Mouse (Mus musculus): ENCODE measurements around the gene Pcgf5. TPM values are rescaled to one million over a fixed set of nuclear protein-coding genes. Genes with fewer than 3 reads are reported as not detected.
"Not testable (repeated sequence)": the region's sequence is repeated elsewhere in the genome, so short reads cannot be mapped to it uniquely, and the experiment has no call there.

Pcgf5 gene
- polyA plus RNA-seq, 1 experiment, result 11.0 TPM

DNA sequence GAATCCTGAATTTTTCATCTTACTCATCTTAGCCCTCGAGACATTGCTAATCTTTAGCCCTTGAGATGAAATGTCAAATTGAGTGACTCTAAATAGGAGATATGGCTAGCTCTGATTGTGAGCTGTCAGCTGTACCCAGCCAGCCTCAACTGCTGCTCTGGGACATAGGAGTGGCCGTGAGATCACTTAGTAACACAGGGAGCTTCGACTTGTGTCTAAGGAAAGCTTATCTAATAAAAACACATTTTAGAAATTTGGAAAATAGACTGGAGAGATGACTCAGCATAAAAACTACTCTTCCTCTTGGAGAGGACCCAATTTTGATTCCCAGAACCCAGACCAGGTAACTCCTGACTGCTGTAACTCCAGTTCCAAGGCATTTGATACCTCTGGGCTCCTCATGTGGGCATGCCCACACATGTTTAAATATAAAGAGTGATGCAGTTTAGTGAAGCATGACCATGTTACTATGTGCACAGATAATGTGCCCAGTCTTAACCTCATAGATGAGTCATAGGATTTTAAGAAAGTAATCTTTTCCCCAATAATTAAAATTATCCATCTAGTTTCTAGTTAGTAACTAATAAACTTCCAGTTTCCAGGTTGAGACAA, 103.0 kb downstream of the Pcgf5 start:
- no peaks in the 10 kb centered on the region for H3K79me2 ChIP-seq (ENCODE audit: control insufficient read depth, insufficient read depth)
- peaks cover 23% of the 10 kb centered on the region for H3K36me3 ChIP-seq (ENCODE audit: control insufficient read depth, insufficient read depth)
- H3K79me3 ChIP-seq (ENCODE audit: low read depth), result no peaks in the 10 kb centered on the region
- no peaks in the 10 kb centered on the region for H3K27me3 ChIP-seq (ENCODE audit: control insufficient read depth, insufficient read depth, insufficient read length)
- TF ChIP-seq MAX (IDR thresholded peaks at IDR 0.05) (no peak), CTCF (IDR thresholded peaks at IDR 0.05; ENCODE audit: control insufficient read depth, insufficient read depth, insufficient read length) (no peak), MYOG (IDR thresholded peaks at IDR 0.05; ENCODE audit: control insufficient read depth, extremely low read depth, insufficient read length) (no peak), USF1 (IDR thresholded peaks at IDR 0.05; ENCODE audit: low read depth) (no peak), FOSL1 (IDR thresholded peaks at IDR 0.05; ENCODE audit: insufficient read depth, low read length, poor library complexity, severe bottlenecking) (no peak), MYOD1 (IDR thresholded peaks at IDR 0.05; ENCODE audit: control insufficient read depth, insufficient read length, low read depth) (no peak), CEBPB (IDR thresholded peaks at IDR 0.05; ENCODE audit: low read depth) (no peak)
- H3ac ChIP-seq (ENCODE audit: control insufficient read depth, insufficient read length, low read depth), result no peak overlapping the region
- no peak overlapping the region for H3K4me3 ChIP-seq (ENCODE audit: insufficient read depth, poor library complexity, severe bottlenecking)

DNA sequence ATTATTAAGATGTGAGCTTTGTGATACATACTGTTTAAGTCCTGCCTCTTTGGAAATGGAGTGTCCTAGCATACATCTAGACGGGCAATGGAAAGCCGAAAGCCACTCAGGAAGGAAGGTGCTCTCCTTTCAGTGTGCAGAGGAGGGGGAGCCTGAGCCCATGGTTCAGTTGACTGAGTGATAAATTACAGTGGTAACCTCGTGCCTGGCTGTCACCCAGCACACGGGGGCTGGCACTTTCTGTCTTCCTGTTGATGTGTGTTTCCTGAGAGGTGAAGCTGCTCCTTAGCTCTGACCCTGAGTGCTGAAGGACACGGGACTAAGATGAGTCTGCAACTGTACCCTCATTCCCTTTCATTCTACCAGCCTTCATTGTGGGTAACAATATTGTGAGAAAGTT, 103.6 kb downstream of the Pcgf5 start:
- no peaks in the 10 kb centered on the region for H3K79me2 ChIP-seq (ENCODE audit: control insufficient read depth, insufficient read depth)
- no peaks in the 10 kb centered on the region for H3K79me3 ChIP-seq (ENCODE audit: low read depth)
- no peak overlapping the region for H3ac ChIP-seq (ENCODE audit: control insufficient read depth, insufficient read length, low read depth)
- H3K36me3 ChIP-seq (ENCODE audit: control insufficient read depth, insufficient read depth), result peaks cover 26% of the 10 kb centered on the region
- no peak overlapping the region for H3K4me3 ChIP-seq (ENCODE audit: insufficient read depth, poor library complexity, severe bottlenecking)
- no peak for TF ChIP-seq CTCF (IDR thresholded peaks at IDR 0.05; ENCODE audit: control insufficient read depth, insufficient read depth, insufficient read length)
- no peak for TF ChIP-seq MYOG (IDR thresholded peaks at IDR 0.05; ENCODE audit: control insufficient read depth, extremely low read depth, insufficient read length)
- no peak for TF ChIP-seq FOSL1 (IDR thresholded peaks at IDR 0.05; ENCODE audit: insufficient read depth, low read length, poor library complexity, severe bottlenecking)
- TF ChIP-seq CEBPB (IDR thresholded peaks at IDR 0.05; ENCODE audit: low read depth), result no peak
- no peak for TF ChIP-seq USF1 (IDR thresholded peaks at IDR 0.05; ENCODE audit: low read depth)
- H3K27me3 ChIP-seq (ENCODE audit: control insufficient read depth, insufficient read depth, insufficient read length), result no peaks in the 10 kb centered on the region

DNA sequence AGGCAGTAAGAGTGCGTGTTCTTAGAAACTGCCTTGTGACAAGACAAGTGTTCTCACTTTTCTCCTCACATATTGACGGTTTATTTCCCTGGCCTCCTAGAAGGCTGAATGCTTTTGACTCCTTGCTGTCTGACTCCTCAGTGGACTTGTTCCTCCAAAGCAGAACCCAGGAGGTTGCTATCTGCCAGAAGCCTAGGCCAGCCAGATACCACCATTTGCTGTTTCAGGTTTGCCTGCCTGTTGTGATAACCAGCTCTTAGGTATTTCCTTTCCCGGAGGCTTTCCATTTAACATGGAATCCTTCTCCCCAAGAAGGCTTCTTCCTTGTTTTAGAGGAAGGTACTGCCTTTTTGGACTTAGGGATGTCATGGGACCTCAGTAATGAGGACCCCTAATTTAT, 104.1 kb downstream of the Pcgf5 start:
- not testable (repeated sequence) for H3K27me3 ChIP-seq (ENCODE audit: control insufficient read depth, insufficient read depth, insufficient read length); H3K4me3 ChIP-seq (ENCODE audit: insufficient read depth, poor library complexity, severe bottlenecking); H3K79me3 ChIP-seq (ENCODE audit: low read depth); H3K79me2 ChIP-seq (ENCODE audit: control insufficient read depth, insufficient read depth); H3ac ChIP-seq (ENCODE audit: control insufficient read depth, insufficient read length, low read depth)
- H3K36me3 ChIP-seq (ENCODE audit: control insufficient read depth, insufficient read depth), result peaks cover 30% of the 10 kb centered on the region

DNA sequence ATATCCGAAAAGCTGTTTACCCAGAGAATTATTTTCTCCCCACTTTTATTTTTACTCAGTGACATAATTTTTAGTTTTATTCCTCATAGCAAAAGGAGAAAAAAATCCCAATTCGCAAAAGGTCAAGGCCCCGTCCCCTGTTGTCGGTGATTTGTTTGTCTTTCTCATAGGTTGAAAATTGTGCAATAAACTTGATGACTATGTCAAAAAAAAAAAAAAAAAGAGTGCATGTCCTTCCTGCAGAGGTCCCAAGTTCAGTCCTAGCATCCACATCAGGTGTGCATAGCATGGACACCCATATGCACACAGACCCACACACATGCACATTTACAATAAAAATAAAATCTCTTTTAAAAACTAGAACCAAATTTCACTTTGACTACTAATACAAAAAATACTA, 105.3 kb downstream of the Pcgf5 start:
- Histone ChIP-seq H3K4me3 (ENCODE audit: insufficient read depth, poor library complexity, severe bottlenecking) (no peak overlapping the region), H3ac (ENCODE audit: control insufficient read depth, insufficient read length, low read depth) (no peak overlapping the region), H3K79me3 (ENCODE audit: low read depth) (no peaks in the 10 kb centered on the region), H3K79me2 (ENCODE audit: control insufficient read depth, insufficient read depth) (no peaks in the 10 kb centered on the region), H3K27me3 (ENCODE audit: control insufficient read depth, insufficient read depth, insufficient read length) (no peaks in the 10 kb centered on the region), H3K36me3 (ENCODE audit: control insufficient read depth, insufficient read depth) (peaks cover 30% of the 10 kb centered on the region)
- TF ChIP-seq MYOG (IDR thresholded peaks at IDR 0.05; ENCODE audit: control insufficient read depth, extremely low read depth, insufficient read length), result no peak
- TF ChIP-seq MYOD1 (IDR thresholded peaks at IDR 0.05; ENCODE audit: control insufficient read depth, insufficient read length, low read depth), result no peak
- TF ChIP-seq MAX (IDR thresholded peaks at IDR 0.05), result no peak
- TF ChIP-seq CEBPB (IDR thresholded peaks at IDR 0.05; ENCODE audit: low read depth), result no peak
- TF ChIP-seq FOSL1 (IDR thresholded peaks at IDR 0.05; ENCODE audit: insufficient read depth, low read length, poor library complexity, severe bottlenecking), result no peak

DNA sequence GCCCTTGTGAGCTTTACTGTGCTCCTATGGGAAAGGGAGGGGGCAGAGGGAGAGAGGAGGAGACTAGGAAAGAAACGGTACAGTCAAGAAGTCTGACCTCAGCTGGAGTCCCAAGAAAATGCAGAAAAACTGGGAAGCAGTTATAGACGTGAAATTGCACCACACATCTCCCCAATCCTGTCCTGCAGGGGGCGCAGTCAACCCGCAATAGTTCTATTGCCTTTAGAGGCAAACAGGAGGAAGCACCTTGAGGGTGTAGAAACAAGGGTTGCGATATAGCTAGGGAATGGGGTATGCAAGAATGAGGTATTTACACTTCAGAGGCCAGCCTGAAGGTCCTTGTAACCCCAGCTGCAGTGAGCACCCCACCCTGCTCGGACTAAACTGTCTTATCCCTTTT, 122.0 kb downstream of the Pcgf5 start:
- Histone ChIP-seq H3K4me3 (ENCODE audit: insufficient read depth, poor library complexity, severe bottlenecking) (no peak overlapping the region), H3K79me2 (ENCODE audit: control insufficient read depth, insufficient read depth) (no peaks in the 10 kb centered on the region), H3K79me3 (ENCODE audit: low read depth) (no peaks in the 10 kb centered on the region), H3ac (ENCODE audit: control insufficient read depth, insufficient read length, low read depth) (no peak overlapping the region), H3K36me3 (ENCODE audit: control insufficient read depth, insufficient read depth) (no peaks in the 10 kb centered on the region), H3K27me3 (ENCODE audit: control insufficient read depth, insufficient read depth, insufficient read length) (no peaks in the 10 kb centered on the region)
- no peak for TF ChIP-seq MAX (IDR thresholded peaks at IDR 0.05)
- peak; percentile 35 for TF ChIP-seq CTCF (IDR thresholded peaks at IDR 0.05; ENCODE audit: control insufficient read depth, insufficient read depth, insufficient read length)

DNA sequence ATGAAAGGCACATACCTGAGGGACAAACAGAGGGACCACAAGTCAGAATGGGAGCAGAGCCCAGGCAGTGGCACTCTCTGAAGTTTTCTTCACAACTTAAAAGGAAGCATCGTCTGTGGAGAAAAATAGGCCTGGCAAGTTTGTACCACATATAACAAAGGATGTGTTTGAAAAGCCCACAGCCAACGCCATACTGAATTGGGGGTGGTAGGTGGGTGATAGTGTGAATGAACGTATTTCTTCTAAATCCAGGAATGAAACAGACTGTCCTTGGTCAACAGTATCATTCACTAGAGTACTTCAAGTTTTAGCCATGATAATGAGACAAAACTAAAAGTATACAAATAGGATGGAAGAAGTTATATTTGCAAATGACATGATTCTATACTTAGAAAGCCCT, 123.2 kb downstream of the Pcgf5 start:
- Histone ChIP-seq H3K27me3 (ENCODE audit: control insufficient read depth, insufficient read depth, insufficient read length) (no peaks in the 10 kb centered on the region), H3K79me2 (ENCODE audit: control insufficient read depth, insufficient read depth) (no peaks in the 10 kb centered on the region), H3K4me3 (ENCODE audit: insufficient read depth, poor library complexity, severe bottlenecking) (no peak overlapping the region), H3K79me3 (ENCODE audit: low read depth) (no peaks in the 10 kb centered on the region), H3ac (ENCODE audit: control insufficient read depth, insufficient read length, low read depth) (no peak overlapping the region), H3K36me3 (ENCODE audit: control insufficient read depth, insufficient read depth) (no peaks in the 10 kb centered on the region)
- TF ChIP-seq CEBPB (IDR thresholded peaks at IDR 0.05; ENCODE audit: low read depth) (no peak), CTCF (IDR thresholded peaks at IDR 0.05; ENCODE audit: control insufficient read depth, insufficient read depth, insufficient read length) (no peak), MAX (IDR thresholded peaks at IDR 0.05) (no peak), FOSL1 (IDR thresholded peaks at IDR 0.05; ENCODE audit: insufficient read depth, low read length, poor library complexity, severe bottlenecking) (no peak), MYOG (IDR thresholded peaks at IDR 0.05; ENCODE audit: control insufficient read depth, extremely low read depth, insufficient read length) (no peak), MYOD1 (IDR thresholded peaks at IDR 0.05; ENCODE audit: control insufficient read depth, insufficient read length, low read depth) (no peak), USF1 (IDR thresholded peaks at IDR 0.05; ENCODE audit: low read depth) (no peak)

Measured in C2C12 (cell line).